Mouse (Mus musculus) liver, embryonic 11.5 days (tissue): ENCODE data around the gene Gm5741. TPM values are rescaled to one million over a fixed set of nuclear protein-coding genes. Genes with fewer than 3 reads are reported as not detected.

Source experiments
- ATAC-seq: fragments of 200-750 bp; cut with Nextera tagmentation; replicated peaks from 2 replicates; pipeline ENCODE4 v1.8.0; 2017; ENCODE audit warnings: moderate number of reproducible peaks, mild to moderate bottlenecking, moderate TSS enrichment, moderate library complexity; ENCODE audit not compliant: low FRiP score
- DNase-seq: peaks from one replicate; pipeline ENCODE4 v3.0.0-alpha.2; 2017; ENCODE audit warnings: low spot score
- H3K27ac ChIP-seq: fragments of 300-500 bp; sonication (generic); 2 replicates; pipeline ENCODE4 v1.5.1; 2014; ENCODE audit warnings: mild to moderate bottlenecking, low read depth, low read length, control low read depth
- H3K27me3 ChIP-seq: fragments of 300-500 bp; sonication (generic); replicated peaks from 2 replicates; pipeline ENCODE4 v1.6.1; 2014; ENCODE audit warnings: low read length, mixed read lengths; ENCODE audit not compliant: control insufficient read depth, insufficient read depth
- H3K36me3 ChIP-seq: fragments of 300-500 bp; sonication (generic); 2 replicates; pipeline ENCODE4 v1.6.1; 2014; ENCODE audit warnings: mild to moderate bottlenecking, low read length, moderate library complexity, mixed read lengths; ENCODE audit not compliant: control insufficient read depth, insufficient read depth
- H3K4me1 ChIP-seq: fragments of 300-500 bp; sonication (generic); replicated peaks from 2 replicates; pipeline ENCODE4 v1.6.1; 2014; ENCODE audit warnings: low read length, mixed read lengths; ENCODE audit not compliant: control insufficient read depth, insufficient read depth
- H3K4me2 ChIP-seq: fragments of 300-500 bp; sonication (generic); 2 replicates; pipeline ENCODE4 v1.6.1; 2014; ENCODE audit warnings: mild to moderate bottlenecking, control low read depth, moderate library complexity
- H3K4me3 ChIP-seq: fragments of 300-500 bp; sonication (generic); 2 replicates; pipeline ENCODE4 v1.5.1; 2014; ENCODE audit warnings: low read depth, low read length, control low read depth
- H3K9ac ChIP-seq: fragments of 300-500 bp; sonication (generic); 2 replicates; pipeline ENCODE4 v1.6.1; 2014; ENCODE audit warnings: low read depth, low read length, control low read depth
- H3K9me3 ChIP-seq: fragments of 300-500 bp; sonication (generic); 2 replicates; pipeline ENCODE4 v1.6.1; 2016; ENCODE audit warnings: low read length, inconsistent platforms, mixed read lengths; ENCODE audit not compliant: control insufficient read depth
- WGBS: fragments of 180-500 bp; shearing (Covaris S2); extraction: QIAGEN DNeasy Blood & Tissue Kit; methylation state at CpG from one replicate; pipeline ENCODE4 v1.1.7; 2014; 5-methylcytosine and 5-hydroxymethylcytosine counted together
- polyA plus RNA-seq: library from polyadenylated mRNA; unstranded; fragments of >200 nt; fragmentation: Nextera tagmentation; extraction: Ambion mirVana; gene quantifications from 2 replicates; pipeline ENCODE4 v1.2.1, GENCODE M21; 2014

Gene Gm5741
- polyA plus RNA-seq, 1 experiment from 2014 or later: not detected

GRCm38 (mm10) chr8:85080532-85081215, 12.9 kb upstream of the Gm5741 start, which contains the start of gene Wdr83os:
Gene Wdr83os (plus strand): TSS chr8:85080740.
- under 1% methylated on average over 30 of the region's 30 CpGs for WGBS
- H3K4me1 ChIP-seq: peaks cover 39% of the 10 kb centered on the region
- ATAC-seq: peak; percentile 8; the same call in 1 of the 2 replicates

GRCm38 (mm10) chr8:85080214-85080531, 12.4 kb upstream of the Gm5741 start:
- H3K36me3 ChIP-seq: peaks cover 15% of the 10 kb centered on the region
- DNase-seq (peak; percentile 67), ATAC-seq (no peak)
- H3K27me3 ChIP-seq: no peaks in the 10 kb centered on the region
- peak overlapping the region; percentile 59; the same call in 1 of the 2 replicates for H3K27ac ChIP-seq
- WGBS: under 1% methylated on average over 25 of the region's 25 CpGs
- peaks cover 44% of the 10 kb centered on the region for H3K4me1 ChIP-seq
- H3K9ac ChIP-seq: peak overlapping the region; percentile 90
- H3K9me3 ChIP-seq: no peaks in the 10 kb centered on the region
- peak overlapping the region; percentile 87 for H3K4me3 ChIP-seq
- peak overlapping the region; percentile 76 for H3K4me2 ChIP-seq

More at GRCm38 (mm10) chr8:85080532-85081215, 12.9 kb upstream of the Gm5741 start, which contains the start of gene Wdr83os:
- Histone ChIP-seq H3K27ac (peak within 1 kb of the TSS; percentile 64), H3K36me3 (peaks cover 10% of the 10 kb centered on the region), H3K27me3 (no peaks in the 10 kb centered on the region), H3K4me2 (peak within 1 kb of the TSS; percentile 76), H3K9me3 (no peaks in the 10 kb centered on the region), H3K9ac (peak within 1 kb of the TSS; percentile 90), H3K4me3 (peak within 1 kb of the TSS; percentile 87)
- peak; percentile 81 for DNase-seq

- peak; percentile 76 for DNase-seq
- H3K27ac ChIP-seq: no peak overlapping the region
- no peak for ATAC-seq
- H3K27me3 ChIP-seq: no peaks in the 10 kb centered on the region
- H3K9me3 ChIP-seq: no peaks in the 10 kb centered on the region
- peaks cover 38% of the 10 kb centered on the region for H3K4me1 ChIP-seq
- H3K9ac ChIP-seq: no peak overlapping the region
- 0% methylated on average over 2 of the region's 2 CpGs for WGBS
- H3K4me2 ChIP-seq: no peak overlapping the region
- peaks cover 32% of the 10 kb centered on the region for H3K36me3 ChIP-seq
- H3K4me3 ChIP-seq: no peak overlapping the region
Observed at GRCm38 (mm10) chr8:85076993-85077392, 9.2 kb upstream of the Gm5741 start.

GRCm38 (mm10) chr8:85076001-85076400, 8.2 kb upstream of the Gm5741 start:
- Histone ChIP-seq H3K9me3 (no peaks in the 10 kb centered on the region), H3K27ac (peak overlapping the region; percentile 62; the same call in 1 of the 2 replicates), H3K27me3 (no peaks in the 10 kb centered on the region), H3K9ac (no peak overlapping the region), H3K4me3 (no peak overlapping the region), H3K36me3 (peaks cover 32% of the 10 kb centered on the region), H3K4me2 (peak overlapping the region; percentile 36), H3K4me1 (peaks cover 31% of the 10 kb centered on the region)
- WGBS: 65% methylated on average over 9 of the region's 9 CpGs
- ATAC-seq: peak; percentile 50; the same call in 1 of the 2 replicates
- no peak for DNase-seq

- Histone ChIP-seq H3K36me3 (peaks cover 32% of the 10 kb centered on the region), H3K4me1 (peaks cover 30% of the 10 kb centered on the region), H3K4me3 (peak overlapping the region; percentile 4; the same call in 1 of the 2 replicates), H3K27me3 (no peaks in the 10 kb centered on the region), H3K4me2 (no peak overlapping the region), H3K9ac (no peak overlapping the region), H3K9me3 (no peaks in the 10 kb centered on the region), H3K27ac (no peak overlapping the region)
- ATAC-seq: no peak
- 86% methylated on average over 10 of the region's 10 CpGs for WGBS
- no peak for DNase-seq
Observed at GRCm38 (mm10) chr8:85074617-85075016, 6.8 kb upstream of the Gm5741 start.

GRCm38 (mm10) chr8:85074167-85074566, 6.4 kb upstream of the Gm5741 start:
- peaks cover 32% of the 10 kb centered on the region for H3K36me3 ChIP-seq
- 84% methylated on average over 10 of the region's 10 CpGs for WGBS
- H3K4me3 ChIP-seq: peak overlapping the region; percentile 4; the same call in 1 of the 2 replicates
- DNase-seq (no peak), ATAC-seq (no peak)
- H3K9ac ChIP-seq: no peak overlapping the region
- no peak overlapping the region for H3K27ac ChIP-seq
- no peaks in the 10 kb centered on the region for H3K27me3 ChIP-seq
- peaks cover 29% of the 10 kb centered on the region for H3K4me1 ChIP-seq
- H3K9me3 ChIP-seq: no peaks in the 10 kb centered on the region
- H3K4me2 ChIP-seq: no peak overlapping the region

GRCm38 (mm10) chr8:85073041-85073612, 5.3 kb upstream of the Gm5741 start:
- no peak for ATAC-seq
- Histone ChIP-seq H3K4me2 (peak overlapping the region; percentile 94), H3K36me3 (peaks cover 29% of the 10 kb centered on the region), H3K27me3 (no peaks in the 10 kb centered on the region), H3K4me3 (peak overlapping the region; percentile 70), H3K4me1 (peaks cover 29% of the 10 kb centered on the region), H3K9me3 (no peaks in the 10 kb centered on the region), H3K27ac (no peak overlapping the region), H3K9ac (no peak overlapping the region)
- DNase-seq: no peak
- WGBS: 92% methylated on average over 15 of the region's 15 CpGs

GRCm38 (mm10) chr8:85072364-85072929, 4.7 kb upstream of the Gm5741 start:
- H3K27ac ChIP-seq: peak overlapping the region; percentile 90; the same call in 1 of the 2 replicates
- H3K36me3 ChIP-seq: peaks cover 30% of the 10 kb centered on the region
- peaks cover 29% of the 10 kb centered on the region for H3K4me1 ChIP-seq
- no peak for DNase-seq
- peak overlapping the region; percentile 70 for H3K4me3 ChIP-seq
- H3K27me3 ChIP-seq: no peaks in the 10 kb centered on the region
- H3K9ac ChIP-seq: peak overlapping the region; percentile 82
- peak overlapping the region; percentile 94 for H3K4me2 ChIP-seq
- ATAC-seq: 0 out of 2 replicates have a peak, but pooled peaks have one; percentile 0
- WGBS: 26% methylated on average over 9 of the region's 9 CpGs
- H3K9me3 ChIP-seq: no peaks in the 10 kb centered on the region
